Mouse (Mus musculus) hindbrain, embryonic 12.5 days (tissue): ENCODE results near the gene Tomm20. TPM values are rescaled to one million over a fixed set of nuclear protein-coding genes. Genes with fewer than 3 reads are reported as not detected.
A peak's percentile ranks its signal among the peaks of the same experiment; 100 is the strongest.

Experiments used
- ATAC-seq: fragments of 200-750 bp; cut with Nextera tagmentation; 2 replicates; pipeline ENCODE4 v1.8.0; 2017; ENCODE audit warnings: moderate TSS enrichment; ENCODE audit not compliant: low FRiP score
- H3K27ac ChIP-seq: fragments of 300-500 bp; sonication (generic); 2 replicates; pipeline ENCODE4 v1.5.1; 2016; ENCODE audit warnings: mild to moderate bottlenecking
- H3K27me3 ChIP-seq: fragments of 300-500 bp; sonication (generic); 2 replicates; pipeline ENCODE4 v1.6.1; 2016; ENCODE audit warnings: mild to moderate bottlenecking
- H3K36me3 ChIP-seq: fragments of 300-500 bp; sonication (generic); 2 replicates; pipeline ENCODE4 v1.6.1; 2016; ENCODE audit warnings: mild to moderate bottlenecking
- H3K4me1 ChIP-seq: fragments of 300-500 bp; sonication (generic); 2 replicates; pipeline ENCODE4 v1.6.1; 2016
- H3K4me2 ChIP-seq: fragments of 300-500 bp; sonication (generic); replicated peaks from 2 replicates; pipeline ENCODE4 v1.6.1; 2016; ENCODE audit warnings: mild to moderate bottlenecking
- H3K4me3 ChIP-seq: fragments of 300-500 bp; sonication (generic); 2 replicates; pipeline ENCODE4 v1.5.1; 2016; ENCODE audit warnings: mild to moderate bottlenecking
- H3K9ac ChIP-seq: fragments of 300-500 bp; sonication (generic); 2 replicates; pipeline ENCODE4 v1.6.1; 2016; ENCODE audit warnings: mild to moderate bottlenecking, moderate library complexity
- H3K9me3 ChIP-seq: fragments of 300-500 bp; sonication (generic); replicated peaks from 2 replicates; pipeline ENCODE4 v1.6.1; 2016; ENCODE audit warnings: mild to moderate bottlenecking
- WGBS: fragments of 180-500 bp; shearing (Covaris S2); methylation state at CpG from one replicate; pipeline ENCODE4 v1.1.7; 2016; 5-methylcytosine and 5-hydroxymethylcytosine counted together
- polyA plus RNA-seq: library from polyadenylated mRNA; unstranded; fragments of >200 nt; fragmentation: Nextera tagmentation; extraction: Ambion mirVana; gene quantifications from 2 replicates; pipeline ENCODE4 v1.2.1, GENCODE M21; 2016

The Tomm20 gene
- polyA plus RNA-seq, 1 experiment from 2014 or later, result 181 TPM

GRCm38 (mm10) chr8:126973686-126974265, 28.1 kb upstream of the Tomm20 start:
- no peak overlapping the region for H3K4me2 ChIP-seq
- H3K36me3 ChIP-seq, result peaks cover 5% of the 10 kb centered on the region; the same call in 1 of the 2 replicates
- H3K27me3 ChIP-seq, result peaks cover 12% of the 10 kb centered on the region
- H3K4me3 ChIP-seq, result no peak overlapping the region
- H3K4me1 ChIP-seq, result peaks cover 5% of the 10 kb centered on the region
- ATAC-seq, result no peak
- WGBS, result 77% methylated on average over 9 of the region's 9 CpGs
- no peak overlapping the region for H3K27ac ChIP-seq
- H3K9ac ChIP-seq, result no peak overlapping the region
- H3K9me3 ChIP-seq, result no peaks in the 10 kb centered on the region

GRCm38 (mm10) chr8:126972649-126973048, 27.0 kb upstream of the Tomm20 start:
- WGBS, result 73% methylated on average over 2 of the region's 2 CpGs
- Histone ChIP-seq H3K27me3 (peaks cover 6% of the 10 kb centered on the region), H3K36me3 (peaks cover 15% of the 10 kb centered on the region), H3K4me3 (no peak overlapping the region), H3K9me3 (no peaks in the 10 kb centered on the region), H3K9ac (no peak overlapping the region), H3K4me1 (peaks cover 5% of the 10 kb centered on the region), H3K4me2 (no peak overlapping the region), H3K27ac (no peak overlapping the region)
- no peak for ATAC-seq

- no peak for ATAC-seq
- Histone ChIP-seq H3K9ac (no peak overlapping the region), H3K4me1 (peaks cover 5% of the 10 kb centered on the region), H3K9me3 (no peaks in the 10 kb centered on the region), H3K4me3 (no peak overlapping the region), H3K4me2 (no peak overlapping the region), H3K36me3 (peaks cover 20% of the 10 kb centered on the region), H3K27ac (no peak overlapping the region), H3K27me3 (peaks cover 6% of the 10 kb centered on the region; the same call in 1 of the 2 replicates)
- 88% methylated on average over 2 of the region's 2 CpGs for WGBS
Measured at GRCm38 (mm10) chr8:126972102-126972501, 26.5 kb upstream of the Tomm20 start.

GRCm38 (mm10) chr8:126971314-126971664, 25.6 kb upstream of the Tomm20 start:
- peak overlapping the region; percentile 59 for H3K9ac ChIP-seq
- WGBS, result 14% methylated on average over 13 of the region's 13 CpGs
- H3K4me1 ChIP-seq, result peaks cover 5% of the 10 kb centered on the region
- no peaks in the 10 kb centered on the region for H3K9me3 ChIP-seq
- peaks cover 2% of the 10 kb centered on the region; the same call in 1 of the 2 replicates for H3K27me3 ChIP-seq
- peak overlapping the region; percentile 72 for H3K27ac ChIP-seq
- ATAC-seq, result peak; percentile 49; the same call in 1 of the 2 replicates
- peak overlapping the region; percentile 86 for H3K4me2 ChIP-seq
- peaks cover 27% of the 10 kb centered on the region for H3K36me3 ChIP-seq
- peak overlapping the region; percentile 96 for H3K4me3 ChIP-seq

- Histone ChIP-seq H3K4me1 (peaks cover 5% of the 10 kb centered on the region), H3K9me3 (no peaks in the 10 kb centered on the region), H3K27ac (peak within 1 kb of the TSS; percentile 72), H3K36me3 (peaks cover 30% of the 10 kb centered on the region), H3K4me2 (peak within 1 kb of the TSS; percentile 86), H3K9ac (peak within 1 kb of the TSS; percentile 93), H3K27me3 (no peaks in the 10 kb centered on the region), H3K4me3 (peak within 1 kb of the TSS; percentile 96)
- under 1% methylated on average over 50 of the region's 50 CpGs for WGBS
- ATAC-seq, result peak; percentile 98
Measured at GRCm38 (mm10) chr8:126970579-126971313, 25.1 kb upstream of the Tomm20 start, which contains the start of gene Rbm34. Gene Rbm34, minus strand, starts transcription at chr8:126971071.

- no peak for ATAC-seq
- Histone ChIP-seq H3K27ac (no peak overlapping the region), H3K9ac (no peak overlapping the region), H3K4me2 (no peak overlapping the region), H3K27me3 (no peaks in the 10 kb centered on the region), H3K4me1 (peaks cover 5% of the 10 kb centered on the region), H3K36me3 (peaks cover 41% of the 10 kb centered on the region), H3K4me3 (no peak overlapping the region), H3K9me3 (no peaks in the 10 kb centered on the region)
- 82% methylated on average over 1 of the region's 1 CpGs for WGBS
Measured at GRCm38 (mm10) chr8:126969546-126969945, 23.9 kb upstream of the Tomm20 start.

GRCm38 (mm10) chr8:126968107-126968506, 22.5 kb upstream of the Tomm20 start:
- Histone ChIP-seq H3K27me3 (no peaks in the 10 kb centered on the region), H3K4me3 (no peak overlapping the region), H3K36me3 (peaks cover 48% of the 10 kb centered on the region), H3K4me2 (no peak overlapping the region), H3K9me3 (no peaks in the 10 kb centered on the region), H3K9ac (no peak overlapping the region), H3K27ac (no peak overlapping the region), H3K4me1 (peaks cover 5% of the 10 kb centered on the region)
- 96% methylated on average over 6 of the region's 6 CpGs for whole genome bisulfite sequencing
- no peak for ATAC-seq

- no peak overlapping the region for H3K4me3 ChIP-seq
- H3K9ac ChIP-seq, result no peak overlapping the region
- no peak overlapping the region for H3K4me2 ChIP-seq
- no peak for ATAC-seq
- peaks cover 3% of the 10 kb centered on the region for H3K4me1 ChIP-seq
- H3K27me3 ChIP-seq, result no peaks in the 10 kb centered on the region
- H3K36me3 ChIP-seq, result peaks cover 72% of the 10 kb centered on the region
- 87% methylated on average over 6 of the region's 6 CpGs for WGBS
- no peak overlapping the region for H3K27ac ChIP-seq
- H3K9me3 ChIP-seq, result no peaks in the 10 kb centered on the region
Measured at GRCm38 (mm10) chr8:126965246-126965645, 19.6 kb upstream of the Tomm20 start.

- H3K4me1 ChIP-seq, result no peaks in the 10 kb centered on the region
- H3K4me2 ChIP-seq, result no peak overlapping the region
- H3K9me3 ChIP-seq, result no peaks in the 10 kb centered on the region
- H3K27ac ChIP-seq, result no peak overlapping the region
- no peak overlapping the region for H3K9ac ChIP-seq
- ATAC-seq, result no peak
- H3K4me3 ChIP-seq, result no peak overlapping the region
- H3K27me3 ChIP-seq, result no peaks in the 10 kb centered on the region
- 100% methylated on average over 1 of the region's 1 CpGs for WGBS
- peaks cover 78% of the 10 kb centered on the region for H3K36me3 ChIP-seq
Measured at GRCm38 (mm10) chr8:126962871-126963270, 17.2 kb upstream of the Tomm20 start.

GRCm38 (mm10) chr8:126961516-126961915, 15.9 kb upstream of the Tomm20 start:
- H3K27ac ChIP-seq, result no peak overlapping the region
- no peaks in the 10 kb centered on the region for H3K27me3 ChIP-seq
- no peak overlapping the region for H3K4me2 ChIP-seq
- H3K9me3 ChIP-seq, result no peaks in the 10 kb centered on the region
- H3K36me3 ChIP-seq, result peaks cover 76% of the 10 kb centered on the region
- WGBS, result 97% methylated on average over 3 of the region's 3 CpGs
- no peak overlapping the region for H3K4me3 ChIP-seq
- ATAC-seq, result no peak
- no peaks in the 10 kb centered on the region for H3K4me1 ChIP-seq
- H3K9ac ChIP-seq, result no peak overlapping the region

GRCm38 (mm10) chr8:126951900-126952636, 6.4 kb upstream of the Tomm20 start:
- Histone ChIP-seq H3K9me3 (no peaks in the 10 kb centered on the region), H3K4me1 (no peaks in the 10 kb centered on the region), H3K36me3 (peaks cover 73% of the 10 kb centered on the region), H3K27me3 (no peaks in the 10 kb centered on the region), H3K4me3 (no peak overlapping the region), H3K27ac (no peak overlapping the region; the same call in 1 of the 2 replicates), H3K9ac (no peak overlapping the region), H3K4me2 (no peak overlapping the region)
- 91% methylated on average over 11 of the region's 11 CpGs for WGBS
- no peak for ATAC-seq

GRCm38 (mm10) chr8:126949527-126949926, 3.9 kb upstream of the Tomm20 start:
- no peak overlapping the region for H3K4me3 ChIP-seq
- no peak overlapping the region for H3K27ac ChIP-seq
- no peak overlapping the region for H3K4me2 ChIP-seq
- peaks cover 54% of the 10 kb centered on the region for H3K36me3 ChIP-seq
- H3K9me3 ChIP-seq, result no peaks in the 10 kb centered on the region
- WGBS, result 86% methylated on average over 2 of the region's 2 CpGs
- no peak for ATAC-seq
- H3K27me3 ChIP-seq, result no peaks in the 10 kb centered on the region
- peaks cover 8% of the 10 kb centered on the region for H3K4me1 ChIP-seq
- no peak overlapping the region for H3K9ac ChIP-seq
